Mouse (Mus musculus): Measurements from ENCODE around the gene Ggta1. TPM values are rescaled to one million over a fixed set of nuclear protein-coding genes. Genes with fewer than 3 reads are reported as not detected.

Ggta1 gene
- 5.0 and 6.4 TPM in 2 replicates for polyA plus RNA-seq (2016; fragmentation: Nextera tagmentation; extraction: Ambion mirVana)

GRCm38 (mm10) chr2:35462791-35463281, at the start of gene Ggta1:
Ggta1 (minus strand) TSS chr2:35463231.
- DNase-seq (ENCODE audit: low spot score) = peak; percentile 42
- H3K4me3 ChIP-seq = peak within 1 kb of the TSS; percentile 71
- H3K27me3 ChIP-seq (ENCODE audit: insufficient read depth, poor library complexity, severe bottlenecking) = peaks cover 11% of the 10 kb centered on the region
- no peaks in the 10 kb centered on the region for H3K9me3 ChIP-seq
- peak within 1 kb of the TSS; percentile 90 for H3K27ac ChIP-seq
- no peaks in the 10 kb centered on the region for H3K36me3 ChIP-seq
- H3K4me1 ChIP-seq (replicated peaks) = peaks cover 42% of the 10 kb centered on the region
- WGBS = 18% methylated on average over 7 of the region's 7 CpGs

- DNase-seq (ENCODE audit: low spot score) = no peak
- no peak overlapping the region for H3K4me3 ChIP-seq
- 94% methylated on average over 4 of the region's 4 CpGs for WGBS
- peaks cover 30% of the 10 kb centered on the region for H3K4me1 ChIP-seq (replicated peaks)
- H3K27me3 ChIP-seq (ENCODE audit: insufficient read depth, poor library complexity, severe bottlenecking) = no peaks in the 10 kb centered on the region
- no peaks in the 10 kb centered on the region for H3K36me3 ChIP-seq
- no peaks in the 10 kb centered on the region for H3K9me3 ChIP-seq
- no peak overlapping the region for H3K27ac ChIP-seq
Observed at GRCm38 (mm10) chr2:35512226-35512625, 49.2 kb upstream of the Ggta1 start.

- 73% methylated on average over 1 of the region's 1 CpGs for WGBS
Observed at GRCm38 (mm10) chr2:35510920-35511319, 47.9 kb upstream of the Ggta1 start.

GRCm38 (mm10) chr2:35509888-35510287, 46.9 kb upstream of the Ggta1 start:
- Histone ChIP-seq H3K4me3 (no peak overlapping the region), H3K9me3 (no peaks in the 10 kb centered on the region), H3K27me3 (ENCODE audit: insufficient read depth, poor library complexity, severe bottlenecking) (no peaks in the 10 kb centered on the region), H3K4me1 (replicated peaks) (peaks cover 41% of the 10 kb centered on the region), H3K27ac (no peak overlapping the region), H3K36me3 (no peaks in the 10 kb centered on the region)
- DNase-seq (ENCODE audit: low spot score) = no peak
- 71% methylated on average over 4 of the region's 4 CpGs for WGBS

More at GRCm38 (mm10) chr2:35510920-35511319, 47.9 kb upstream of the Ggta1 start:
- Histone ChIP-seq H3K27ac (no peak overlapping the region), H3K27me3 (ENCODE audit: insufficient read depth, poor library complexity, severe bottlenecking) (no peaks in the 10 kb centered on the region), H3K36me3 (no peaks in the 10 kb centered on the region), H3K9me3 (no peaks in the 10 kb centered on the region), H3K4me3 (no peak overlapping the region), H3K4me1 (replicated peaks) (peaks cover 41% of the 10 kb centered on the region)
- no peak for DNase-seq (ENCODE audit: low spot score)

GRCm38 (mm10) chr2:35509343-35509667, 46.3 kb upstream of the Ggta1 start:
- H3K4me1 ChIP-seq (replicated peaks) = peaks cover 40% of the 10 kb centered on the region
- no peak overlapping the region for H3K27ac ChIP-seq
- no peaks in the 10 kb centered on the region for H3K36me3 ChIP-seq
- no peak for DNase-seq (ENCODE audit: low spot score)
- no peak overlapping the region for H3K4me3 ChIP-seq
- WGBS = 40% methylated on average over 6 of the region's 6 CpGs
- H3K9me3 ChIP-seq = no peaks in the 10 kb centered on the region
- no peaks in the 10 kb centered on the region for H3K27me3 ChIP-seq (ENCODE audit: insufficient read depth, poor library complexity, severe bottlenecking)

GRCm38 (mm10) chr2:35508597-35509342, 45.7 kb upstream of the Ggta1 start:
- DNase-seq (ENCODE audit: low spot score) = no peak
- WGBS = 56% methylated on average over 10 of the region's 10 CpGs

GRCm38 (mm10) chr2:35507191-35507511, 44.1 kb upstream of the Ggta1 start:
- 59% methylated on average over 9 of the region's 9 CpGs for WGBS

More at GRCm38 (mm10) chr2:35508597-35509342, 45.7 kb upstream of the Ggta1 start:
- no peaks in the 10 kb centered on the region for H3K27me3 ChIP-seq (ENCODE audit: insufficient read depth, poor library complexity, severe bottlenecking)
- no peaks in the 10 kb centered on the region for H3K9me3 ChIP-seq
- no peak overlapping the region for H3K27ac ChIP-seq
- H3K4me3 ChIP-seq = no peak overlapping the region
- H3K4me1 ChIP-seq (replicated peaks) = peaks cover 41% of the 10 kb centered on the region
- H3K36me3 ChIP-seq = no peaks in the 10 kb centered on the region

GRCm38 (mm10) chr2:35506311-35507190, 43.5 kb upstream of the Ggta1 start:
- Histone ChIP-seq H3K27ac (no peak overlapping the region), H3K4me3 (no peak overlapping the region), H3K27me3 (ENCODE audit: insufficient read depth, poor library complexity, severe bottlenecking) (no peaks in the 10 kb centered on the region), H3K4me1 (replicated peaks) (peaks cover 54% of the 10 kb centered on the region), H3K9me3 (no peaks in the 10 kb centered on the region), H3K36me3 (no peaks in the 10 kb centered on the region)
- DNase-seq (ENCODE audit: low spot score) = no peak
- 71% methylated on average over 6 of the region's 6 CpGs for WGBS

More at GRCm38 (mm10) chr2:35507191-35507511, 44.1 kb upstream of the Ggta1 start:
- Histone ChIP-seq H3K36me3 (no peaks in the 10 kb centered on the region), H3K4me1 (replicated peaks) (peaks cover 51% of the 10 kb centered on the region), H3K27ac (no peak overlapping the region), H3K4me3 (no peak overlapping the region), H3K27me3 (ENCODE audit: insufficient read depth, poor library complexity, severe bottlenecking) (no peaks in the 10 kb centered on the region), H3K9me3 (no peaks in the 10 kb centered on the region)
- DNase-seq (ENCODE audit: low spot score) = no peak

- Histone ChIP-seq H3K36me3 (no peaks in the 10 kb centered on the region), H3K4me3 (no peak overlapping the region), H3K27me3 (ENCODE audit: insufficient read depth, poor library complexity, severe bottlenecking) (no peaks in the 10 kb centered on the region), H3K9me3 (no peaks in the 10 kb centered on the region), H3K4me1 (replicated peaks) (peaks cover 54% of the 10 kb centered on the region), H3K27ac (no peak overlapping the region)
- DNase-seq (ENCODE audit: low spot score) = no peak
- WGBS = 90% methylated on average over 6 of the region's 6 CpGs
Observed at GRCm38 (mm10) chr2:35505519-35506286, 42.7 kb upstream of the Ggta1 start.

- Histone ChIP-seq H3K36me3 (no peaks in the 10 kb centered on the region), H3K9me3 (no peaks in the 10 kb centered on the region), H3K4me3 (no peak overlapping the region), H3K27me3 (ENCODE audit: insufficient read depth, poor library complexity, severe bottlenecking) (no peaks in the 10 kb centered on the region), H3K27ac (0 out of 2 replicates have a peak overlapping the region, but pooled peaks have one; percentile 54), H3K4me1 (replicated peaks) (peaks cover 43% of the 10 kb centered on the region)
- WGBS = 75% methylated on average over 7 of the region's 7 CpGs
- DNase-seq (ENCODE audit: low spot score) = no peak
Observed at GRCm38 (mm10) chr2:35504417-35504776, 41.4 kb upstream of the Ggta1 start.

GRCm38 (mm10) chr2:35503723-35504416, 40.8 kb upstream of the Ggta1 start:
- WGBS = 60% methylated on average over 8 of the region's 8 CpGs
- Histone ChIP-seq H3K9me3 (no peaks in the 10 kb centered on the region), H3K27ac (peak overlapping the region; percentile 54; the same call in 1 of the 2 replicates), H3K4me1 (replicated peaks) (peaks cover 38% of the 10 kb centered on the region), H3K4me3 (no peak overlapping the region), H3K36me3 (no peaks in the 10 kb centered on the region), H3K27me3 (ENCODE audit: insufficient read depth, poor library complexity, severe bottlenecking) (no peaks in the 10 kb centered on the region)
- peak; percentile 31 for DNase-seq (ENCODE audit: low spot score)

Measured in hindbrain, embryonic 10.5 days (tissue).